Mouse (Mus musculus): ENCODE data around the gene Ap2m1. TPM values are rescaled to one million over a fixed set of nuclear protein-coding genes. Genes with fewer than 3 reads are reported as not detected.
A peak's percentile ranks its signal among the peaks of the same experiment; 100 is the strongest.

Ap2m1 gene
- polyA plus RNA-seq, 1 experiment from 2014 or later = 1,287 TPM

GRCm38 (mm10) chr16:20536081-20536665 lies 895 bp downstream of the Ap2m1 start:
- H3K4me1 ChIP-seq = peaks cover 28% of the 10 kb centered on the region
- H3K9ac ChIP-seq = peak overlapping the region; percentile 99
- no peak for ATAC-seq (replicated peaks)
- no peaks in the 10 kb centered on the region for H3K9me3 ChIP-seq
- H3K36me3 ChIP-seq (replicated peaks) = peaks cover 32% of the 10 kb centered on the region
- H3K27me3 ChIP-seq (replicated peaks) = no peaks in the 10 kb centered on the region
- peak overlapping the region; percentile 87 for H3K27ac ChIP-seq
- peak overlapping the region; percentile 87 for H3K4me3 ChIP-seq
- WGBS = 32% methylated on average over 9 of the region's 9 CpGs
- H3K4me2 ChIP-seq = peak overlapping the region; percentile 85

GRCm38 (mm10) chr16:20537071-20537471 lies 1.8 kb downstream of the Ap2m1 start:
- ATAC-seq (replicated peaks) = no peak
- WGBS = 13% methylated on average over 5 of the region's 5 CpGs
- peaks cover 28% of the 10 kb centered on the region for H3K4me1 ChIP-seq
- peaks cover 37% of the 10 kb centered on the region for H3K36me3 ChIP-seq (replicated peaks)
- peak overlapping the region; percentile 85 for H3K4me2 ChIP-seq
- 0 out of 2 replicates have a peak overlapping the region, but pooled peaks have one; percentile 6 for H3K27ac ChIP-seq
- peak overlapping the region; percentile 87 for H3K4me3 ChIP-seq
- H3K9ac ChIP-seq = peak overlapping the region; percentile 33
- no peaks in the 10 kb centered on the region for H3K9me3 ChIP-seq
- no peaks in the 10 kb centered on the region for H3K27me3 ChIP-seq (replicated peaks)

- peak overlapping the region; percentile 87 for H3K4me3 ChIP-seq
- peaks cover 42% of the 10 kb centered on the region for H3K36me3 ChIP-seq (replicated peaks)
- H3K27ac ChIP-seq = no peak overlapping the region
- ATAC-seq (replicated peaks) = no peak
- WGBS = 17% methylated on average over 6 of the region's 6 CpGs
- H3K4me2 ChIP-seq = peak overlapping the region; percentile 85
- H3K9ac ChIP-seq = peak overlapping the region; percentile 33; the same call in 1 of the 2 replicates
- H3K9me3 ChIP-seq = no peaks in the 10 kb centered on the region
- H3K27me3 ChIP-seq (replicated peaks) = no peaks in the 10 kb centered on the region
- peaks cover 28% of the 10 kb centered on the region for H3K4me1 ChIP-seq
Observed at GRCm38 (mm10) chr16:20537601-20538320, 2.5 kb downstream of the Ap2m1 start.

DNA sequence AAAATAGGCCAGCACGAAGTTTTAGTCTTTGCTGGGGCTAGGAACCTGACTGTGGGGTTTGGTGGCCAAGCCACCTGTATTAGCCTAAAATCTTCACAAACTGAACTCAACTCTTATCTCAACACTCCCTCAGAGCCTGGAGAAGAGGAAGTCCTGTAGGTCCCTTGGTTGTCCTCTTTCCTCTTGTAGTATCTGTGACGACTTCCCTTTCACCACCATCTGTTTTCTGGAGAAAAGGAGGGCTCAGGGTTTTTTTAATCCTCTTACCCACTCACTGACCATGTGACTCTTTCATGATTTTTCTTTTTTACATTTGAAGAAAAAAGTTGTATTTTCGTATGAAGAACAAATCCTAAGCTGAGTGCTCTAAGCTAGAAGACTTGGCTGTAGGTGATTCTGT lies 4.4 kb downstream of the Ap2m1 start:
- Histone ChIP-seq H3K4me1 (peaks cover 28% of the 10 kb centered on the region), H3K36me3 (replicated peaks) (peaks cover 53% of the 10 kb centered on the region), H3K27ac (no peak overlapping the region), H3K9ac (no peak overlapping the region), H3K4me2 (no peak overlapping the region), H3K4me3 (no peak overlapping the region), H3K27me3 (replicated peaks) (no peaks in the 10 kb centered on the region), H3K9me3 (no peaks in the 10 kb centered on the region)
- no peak for ATAC-seq (replicated peaks)
- WGBS = 75% methylated on average over 3 of the region's 3 CpGs

- Histone ChIP-seq H3K9ac (no peak overlapping the region), H3K4me3 (no peak overlapping the region), H3K27ac (no peak overlapping the region), H3K4me1 (peaks cover 28% of the 10 kb centered on the region), H3K9me3 (no peaks in the 10 kb centered on the region), H3K36me3 (replicated peaks) (peaks cover 59% of the 10 kb centered on the region), H3K4me2 (no peak overlapping the region), H3K27me3 (replicated peaks) (no peaks in the 10 kb centered on the region)
- ATAC-seq (replicated peaks) = no peak
- WGBS = 89% methylated on average over 4 of the region's 4 CpGs
Observed at GRCm38 (mm10) chr16:20540438-20540837, 5.2 kb downstream of the Ap2m1 start.

DNA sequence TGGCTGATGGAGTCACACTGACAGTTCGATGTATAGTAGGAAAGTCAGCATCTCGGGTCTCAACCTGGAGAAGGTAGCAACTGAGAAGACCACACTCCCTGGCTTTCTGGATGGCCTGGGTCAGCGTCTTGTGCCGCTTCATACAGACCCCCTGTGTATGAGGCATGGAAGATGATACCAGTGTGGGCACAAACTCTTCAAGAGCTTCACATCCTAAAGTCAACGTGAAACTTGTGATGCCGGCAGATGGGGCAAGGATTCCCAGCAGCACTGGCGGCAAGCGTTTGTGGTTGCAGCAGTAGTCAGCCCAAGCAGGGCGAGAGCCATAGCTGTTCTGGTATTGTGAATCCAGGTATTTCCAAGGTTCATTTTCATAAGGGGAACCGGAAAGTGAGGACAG lies 10.4 kb downstream of the Ap2m1 start:
- Histone ChIP-seq H3K4me2 (no peak overlapping the region), H3K9ac (no peak overlapping the region), H3K27me3 (replicated peaks) (no peaks in the 10 kb centered on the region), H3K27ac (no peak overlapping the region), H3K4me3 (no peak overlapping the region), H3K36me3 (replicated peaks) (peaks cover 42% of the 10 kb centered on the region), H3K4me1 (peaks cover 17% of the 10 kb centered on the region), H3K9me3 (no peaks in the 10 kb centered on the region)
- WGBS = 95% methylated on average over 10 of the region's 10 CpGs
- no peak for ATAC-seq (replicated peaks)

- no peak overlapping the region for H3K9ac ChIP-seq
- peaks cover 17% of the 10 kb centered on the region for H3K4me1 ChIP-seq
- H3K27ac ChIP-seq = peak overlapping the region; percentile 75; the same call in 1 of the 2 replicates
- no peak for ATAC-seq (replicated peaks)
- peaks cover 41% of the 10 kb centered on the region for H3K36me3 ChIP-seq (replicated peaks)
- no peaks in the 10 kb centered on the region for H3K9me3 ChIP-seq
- no peaks in the 10 kb centered on the region for H3K27me3 ChIP-seq (replicated peaks)
- 56% methylated on average over 5 of the region's 5 CpGs for WGBS
- H3K4me2 ChIP-seq = peak overlapping the region; percentile 75; the same call in 1 of the 2 replicates
- peak overlapping the region; percentile 79; the same call in 1 of the 2 replicates for H3K4me3 ChIP-seq
Observed at GRCm38 (mm10) chr16:20547423-20547822, 12.1 kb downstream of the Ap2m1 start.

GRCm38 (mm10) chr16:20548096-20548948 lies 13.0 kb downstream of the Ap2m1 start, which contains the start of gene Abcf3:
Gene Abcf3, plus strand, starts transcription at chr16:20548577.
- peak within 1 kb of the TSS; percentile 75 for H3K4me2 ChIP-seq
- under 1% methylated on average over 56 of the region's 56 CpGs for WGBS
- peaks cover 40% of the 10 kb centered on the region for H3K36me3 ChIP-seq (replicated peaks)
- peak within 1 kb of the TSS; percentile 75 for H3K27ac ChIP-seq
- H3K27me3 ChIP-seq (replicated peaks) = no peaks in the 10 kb centered on the region
- H3K9ac ChIP-seq = peak within 1 kb of the TSS; percentile 79
- H3K4me3 ChIP-seq = peak within 1 kb of the TSS; percentile 79
- peak; percentile 98 for ATAC-seq (replicated peaks)
- peaks cover 17% of the 10 kb centered on the region for H3K4me1 ChIP-seq
- no peaks in the 10 kb centered on the region for H3K9me3 ChIP-seq

GRCm38 (mm10) chr16:20549161-20549560 lies 13.9 kb downstream of the Ap2m1 start:
- H3K36me3 ChIP-seq (replicated peaks) = peaks cover 39% of the 10 kb centered on the region
- ATAC-seq (replicated peaks) = no peak

DNA sequence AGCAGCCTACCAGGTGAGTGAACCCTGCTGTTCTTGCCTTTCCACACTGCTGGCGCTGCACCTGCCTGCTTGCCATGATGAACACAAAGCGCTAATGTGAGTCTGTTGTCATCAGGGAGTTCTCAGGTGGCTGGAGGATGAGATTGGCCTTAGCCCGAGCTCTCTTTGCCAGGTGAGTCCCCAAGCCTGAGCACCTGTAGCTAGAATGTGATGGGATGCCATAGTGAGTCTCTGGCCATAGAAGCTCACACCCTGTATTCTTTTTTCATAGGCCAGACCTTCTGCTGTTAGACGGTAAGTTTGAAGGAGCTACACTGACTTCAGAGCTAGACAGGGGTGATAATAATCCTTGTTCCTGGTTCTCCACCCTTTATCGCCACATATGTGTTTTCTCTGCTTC lies 16.4 kb downstream of the Ap2m1 start:
- Histone ChIP-seq H3K36me3 (replicated peaks) (peaks cover 37% of the 10 kb centered on the region), H3K4me3 (no peak overlapping the region), H3K27ac (no peak overlapping the region), H3K9me3 (no peaks in the 10 kb centered on the region), H3K4me1 (peaks cover 17% of the 10 kb centered on the region), H3K9ac (no peak overlapping the region), H3K4me2 (no peak overlapping the region), H3K27me3 (replicated peaks) (no peaks in the 10 kb centered on the region)
- no peak for ATAC-seq (replicated peaks)
- WGBS = 94% methylated on average over 5 of the region's 5 CpGs

More at GRCm38 (mm10) chr16:20549161-20549560, 13.9 kb downstream of the Ap2m1 start:
- 53% methylated on average over 9 of the region's 9 CpGs for WGBS
- Histone ChIP-seq H3K4me2 (peak overlapping the region; percentile 75), H3K4me1 (peaks cover 17% of the 10 kb centered on the region), H3K27me3 (replicated peaks) (no peaks in the 10 kb centered on the region), H3K27ac (no peak overlapping the region), H3K4me3 (peak overlapping the region; percentile 79), H3K9me3 (no peaks in the 10 kb centered on the region), H3K9ac (peak overlapping the region; percentile 79)

- Histone ChIP-seq H3K36me3 (replicated peaks) (peaks cover 41% of the 10 kb centered on the region), H3K4me3 (no peak overlapping the region), H3K4me2 (no peak overlapping the region), H3K9ac (no peak overlapping the region), H3K27me3 (replicated peaks) (no peaks in the 10 kb centered on the region), H3K4me1 (peaks cover 16% of the 10 kb centered on the region), H3K9me3 (no peaks in the 10 kb centered on the region), H3K27ac (no peak overlapping the region)
- ATAC-seq (replicated peaks) = no peak
- 93% methylated on average over 1 of the region's 1 CpGs for WGBS
Observed at GRCm38 (mm10) chr16:20552594-20552993, 17.3 kb downstream of the Ap2m1 start.

DNA sequence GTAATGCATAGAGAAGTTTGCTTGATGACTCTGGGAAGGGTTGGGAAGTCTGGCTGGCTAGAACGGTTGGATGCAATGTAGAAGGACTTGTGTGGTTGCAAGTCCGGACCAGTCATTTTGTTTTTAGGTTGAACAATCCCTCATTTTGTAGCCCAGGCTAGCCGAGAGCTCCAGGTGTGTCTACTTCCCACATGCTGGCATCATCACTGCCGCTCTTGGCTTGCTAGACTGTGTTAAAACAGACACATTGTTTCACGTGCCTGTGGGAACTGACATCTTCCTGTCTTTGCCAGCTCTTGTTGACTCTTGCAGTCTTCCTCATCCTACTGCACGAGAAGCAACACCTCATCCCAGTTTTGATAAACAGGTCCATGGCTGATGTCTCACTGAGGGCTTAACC lies 19.7 kb downstream of the Ap2m1 start:
- Histone ChIP-seq H3K36me3 (replicated peaks) (peaks cover 63% of the 10 kb centered on the region), H3K4me1 (no peaks in the 10 kb centered on the region), H3K9me3 (no peaks in the 10 kb centered on the region), H3K27me3 (replicated peaks) (no peaks in the 10 kb centered on the region), H3K4me2 (no peak overlapping the region), H3K9ac (no peak overlapping the region), H3K27ac (no peak overlapping the region), H3K4me3 (no peak overlapping the region)
- 93% methylated on average over 6 of the region's 6 CpGs for WGBS
- no peak for ATAC-seq (replicated peaks)

Measured in midbrain, embryonic 15.5 days (tissue).